Mouse (Mus musculus) kidney, adult 2 months (tissue): Measurements from ENCODE around the gene Tnrc6a.

Experiments used
- CTCF ChIP-seq: fragments of 200-500 bp; conservative IDR thresholded peaks from 2 replicates; pipeline ENCODE4 v1.5.1; 2011; ENCODE audit warnings: low read depth, mild to moderate bottlenecking, control low read depth, low read length, moderate library complexity, mixed read lengths; ENCODE audit not compliant: insufficient read depth, insufficient read length
- POLR2A ChIP-seq: fragments of 200-500 bp; IDR thresholded peaks from one replicate; pipeline ENCODE4 v1.6.1; 2011; ENCODE audit warnings: low read depth, low read length, control low read depth

DNA sequence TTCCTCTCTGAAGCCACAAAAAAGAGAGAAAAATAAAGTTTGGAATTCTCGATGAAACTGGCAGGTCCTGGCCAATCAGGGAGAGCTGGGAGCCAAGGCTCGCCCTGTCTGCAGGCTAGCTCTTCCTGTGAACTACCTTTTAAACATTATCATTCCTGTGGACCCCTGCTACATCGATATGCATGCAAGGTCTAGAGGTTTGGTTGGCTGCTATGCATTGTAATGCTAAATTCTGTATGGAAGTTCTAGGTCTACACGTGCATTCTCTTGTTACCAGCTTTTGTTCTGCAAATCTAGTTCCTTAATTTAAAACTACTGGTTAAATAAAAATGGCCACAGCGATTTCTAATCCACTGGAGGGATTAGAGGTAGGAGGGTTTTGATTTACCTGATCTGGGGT lies 87.8 kb downstream of the Tnrc6a start:
- no peak for TF ChIP-seq CTCF
- no peak for TF ChIP-seq POLR2A
